Mouse (Mus musculus): ENCODE results near the gene Creb5. TPM values are rescaled to one million over a fixed set of nuclear protein-coding genes. Genes with fewer than 3 reads are reported as not detected.

Gene Creb5
- total and polyA plus RNA-seq, 3 experiments, result 3.5 to 8.4 (median 6.1) TPM

DNA sequence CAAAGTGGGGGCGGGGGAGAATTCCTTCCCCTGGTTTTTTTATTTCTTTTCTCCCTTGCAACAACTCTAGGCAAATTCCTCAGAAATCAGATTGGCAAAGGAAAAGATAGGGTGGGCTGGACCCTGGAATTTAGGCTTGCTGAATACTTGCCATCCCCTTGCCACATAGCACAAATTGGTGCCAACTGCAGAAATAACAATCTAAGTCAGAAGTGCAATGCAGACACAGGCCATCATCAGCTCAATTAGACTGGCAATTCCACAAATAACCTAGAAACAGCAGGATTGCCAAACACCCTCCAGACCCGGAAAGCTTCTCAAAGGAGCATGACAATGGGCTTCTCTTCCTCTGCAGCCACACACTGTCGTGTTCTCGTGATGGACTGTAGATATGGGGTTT, 15.4 kb upstream of the Creb5 start:
- Histone ChIP-seq H3K27ac (no peak overlapping the region), H3K4me1 (ENCODE audit: control insufficient read depth, insufficient read depth, low read length) (no peaks in the 10 kb centered on the region), H3K9ac (ENCODE audit: low read depth, low read length) (no peak overlapping the region), H3K36me3 (ENCODE audit: control insufficient read depth, insufficient read depth, low read length) (no peaks in the 10 kb centered on the region), H3K4me3 (no peak overlapping the region), H3K27me3 (ENCODE audit: control insufficient read depth, insufficient read depth, low read length) (no peaks in the 10 kb centered on the region), H3K79me2 (replicated peaks; ENCODE audit: control insufficient read depth, insufficient read depth, low read length) (no peaks in the 10 kb centered on the region)
- TF ChIP-seq CTCF (IDR thresholded peaks at IDR 0.05) (no peak), POLR2A (IDR thresholded peaks at IDR 0.05; ENCODE audit: insufficient read depth, low read depth, low read length) (no peak), EP300 (IDR thresholded peaks at IDR 0.05; ENCODE audit: insufficient read depth, low read depth, low read length) (no peak)
- intact Hi-C loops (cut with DNase I), result no loop called here
- DNase-seq, result no peak
- 53% methylated on average over 4 of the region's 4 CpGs for WGBS

DNA sequence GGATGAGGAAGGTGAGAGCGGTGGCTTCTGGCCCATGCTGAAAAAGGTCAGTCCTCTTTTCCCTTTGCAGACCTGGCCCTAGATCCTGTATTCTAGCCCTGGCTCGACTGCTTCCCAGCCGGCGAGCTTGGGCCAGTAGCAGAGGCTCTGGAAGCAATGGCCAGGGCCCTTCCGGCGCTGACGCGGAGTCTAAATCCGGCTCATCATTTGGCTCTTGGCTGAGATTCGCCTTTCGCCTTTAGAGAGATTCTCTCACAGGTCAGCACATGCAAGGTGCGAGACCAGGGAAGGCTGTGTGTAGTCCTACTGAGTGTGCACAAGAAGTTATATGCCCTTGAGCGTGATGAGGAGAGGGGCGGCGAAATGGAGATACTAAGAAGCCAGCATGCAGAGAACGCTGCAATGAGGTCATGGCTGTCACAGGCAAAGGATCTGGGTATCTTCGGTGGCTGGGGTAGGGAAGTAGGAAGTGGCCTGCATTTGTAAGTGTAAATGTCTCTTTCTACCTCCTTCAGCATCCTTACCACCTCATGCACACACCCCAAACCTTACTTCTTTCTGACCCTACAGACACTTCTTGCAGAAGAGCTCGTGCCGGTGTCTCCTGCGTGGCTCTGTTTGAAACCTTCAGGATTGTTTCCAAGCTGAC, 557 bp upstream of the Creb5 start:
- intact Hi-C loops (cut with DNase I), result loop anchor here (5.0 kb wide), 3 partner anchors 231 to 821 kb away; no protein-coding TSS in a partner anchor
- H3K4me3 ChIP-seq, result peak overlapping the region; percentile 75
- peak overlapping the region; percentile 47 for H3K9ac ChIP-seq (ENCODE audit: low read depth, low read length)
- H3K27me3 ChIP-seq (ENCODE audit: control insufficient read depth, insufficient read depth, low read length), result no peaks in the 10 kb centered on the region
- no peaks in the 10 kb centered on the region for H3K36me3 ChIP-seq (ENCODE audit: control insufficient read depth, insufficient read depth, low read length)
- TF ChIP-seq CTCF (IDR thresholded peaks at IDR 0.05), result no peak
- TF ChIP-seq EP300 (IDR thresholded peaks at IDR 0.05; ENCODE audit: insufficient read depth, low read depth, low read length), result no peak
- TF ChIP-seq POLR2A (IDR thresholded peaks at IDR 0.05; ENCODE audit: insufficient read depth, low read depth, low read length), result no peak; the same call in 1 of the 2 replicates
- H3K4me1 ChIP-seq (ENCODE audit: control insufficient read depth, insufficient read depth, low read length), result 0 out of 2 replicates have a peak, but pooled peaks cover 1% of the 10 kb centered on the region
- DNase-seq, result peak; percentile 79 to 81
- peak overlapping the region; percentile 81 for H3K27ac ChIP-seq
- WGBS, result 1% methylated on average over 20 of the region's 20 CpGs
- H3K79me2 ChIP-seq (replicated peaks; ENCODE audit: control insufficient read depth, insufficient read depth, low read length), result no peaks in the 10 kb centered on the region

GRCm38 (mm10) chr6:53287562-53288381, 702 bp downstream of the Creb5 start:
- Histone ChIP-seq H3K4me3 (peak overlapping the region; percentile 75), H3K27me3 (ENCODE audit: control insufficient read depth, insufficient read depth, low read length) (no peaks in the 10 kb centered on the region), H3K27ac (peak overlapping the region; percentile 81), H3K4me1 (ENCODE audit: control insufficient read depth, insufficient read depth, low read length) (0 out of 2 replicates have a peak, but pooled peaks cover 1% of the 10 kb centered on the region), H3K79me2 (replicated peaks; ENCODE audit: control insufficient read depth, insufficient read depth, low read length) (no peaks in the 10 kb centered on the region), H3K36me3 (ENCODE audit: control insufficient read depth, insufficient read depth, low read length) (no peaks in the 10 kb centered on the region), H3K9ac (ENCODE audit: low read depth, low read length) (peak overlapping the region; percentile 74)
- intact Hi-C loops (cut with DNase I), result loop anchor here (5.0 kb wide), 3 partner anchors 230 to 820 kb away; no protein-coding TSS in a partner anchor
- under 1% methylated on average over 63 of the region's 63 CpGs for WGBS
- TF ChIP-seq CTCF (IDR thresholded peaks at IDR 0.05) (no peak), POLR2A (IDR thresholded peaks at IDR 0.05; ENCODE audit: insufficient read depth, low read depth, low read length) (no peak), EP300 (IDR thresholded peaks at IDR 0.05; ENCODE audit: insufficient read depth, low read depth, low read length) (no peak)
- DNase-seq, result peak; percentile 74

DNA sequence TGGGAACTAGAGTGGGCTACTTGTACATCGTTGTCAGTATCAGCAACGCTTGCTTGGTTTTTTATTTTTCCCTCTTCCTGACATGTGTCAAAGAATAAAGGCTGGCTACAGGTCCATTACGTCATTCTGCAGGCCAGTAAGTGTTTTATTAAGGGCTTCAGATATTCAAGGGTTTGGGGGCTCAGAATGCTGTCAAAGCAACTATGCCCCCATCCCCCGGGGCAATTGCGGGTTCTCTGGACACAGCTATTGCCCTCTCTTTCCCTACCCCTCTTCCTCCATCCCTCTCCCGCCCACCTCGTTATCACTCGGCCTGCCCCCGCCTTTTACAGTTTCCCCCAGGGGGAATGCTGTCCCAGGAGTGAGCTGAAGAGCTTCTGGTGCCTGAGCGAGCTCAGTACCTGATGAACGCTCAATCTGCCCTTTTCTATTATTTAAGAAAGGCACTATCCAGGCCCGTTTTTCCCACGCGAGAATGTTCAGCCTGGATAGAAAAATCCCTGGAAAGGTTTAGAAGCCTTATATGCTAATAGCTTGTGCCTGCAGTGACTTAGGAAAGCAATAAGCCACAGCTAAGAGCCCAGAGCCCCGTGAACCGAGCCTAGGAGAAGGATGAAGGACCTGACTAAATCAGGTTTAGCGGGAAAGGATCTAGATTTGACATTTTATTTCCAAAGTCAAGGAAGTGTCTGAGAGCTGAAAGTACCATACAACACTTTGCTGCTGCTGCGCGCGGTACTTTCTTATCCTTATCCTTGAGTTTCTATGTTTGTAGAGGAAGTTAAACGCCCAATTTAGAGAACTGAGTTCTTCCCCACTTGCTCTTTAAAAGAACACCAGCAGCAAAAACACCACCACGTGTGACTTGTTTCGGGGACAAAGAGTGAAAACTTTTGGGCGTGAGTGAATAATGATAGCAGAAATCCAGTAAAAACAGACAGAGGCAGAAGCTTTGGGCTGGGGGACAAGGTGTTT, 1.8 kb downstream of the Creb5 start:
- Histone ChIP-seq H3K9ac (ENCODE audit: low read depth, low read length) (peak overlapping the region; percentile 74), H3K27me3 (ENCODE audit: control insufficient read depth, insufficient read depth, low read length) (no peaks in the 10 kb centered on the region), H3K79me2 (replicated peaks; ENCODE audit: control insufficient read depth, insufficient read depth, low read length) (no peaks in the 10 kb centered on the region), H3K4me3 (peak overlapping the region; percentile 75), H3K36me3 (ENCODE audit: control insufficient read depth, insufficient read depth, low read length) (no peaks in the 10 kb centered on the region), H3K27ac (peak overlapping the region; percentile 81), H3K4me1 (ENCODE audit: control insufficient read depth, insufficient read depth, low read length) (0 out of 2 replicates have a peak, but pooled peaks cover 1% of the 10 kb centered on the region)
- 14% methylated on average over 24 of the region's 24 CpGs for WGBS
- intact Hi-C loops (cut with DNase I), result loop anchor here (5.0 kb wide), 3 partner anchors 228 to 818 kb away; no protein-coding TSS in a partner anchor
- peak; percentile 41 to 51 for DNase-seq
- TF ChIP-seq EP300 (IDR thresholded peaks at IDR 0.05; ENCODE audit: insufficient read depth, low read depth, low read length) (no peak), CTCF (IDR thresholded peaks at IDR 0.05) (no peak)

DNA sequence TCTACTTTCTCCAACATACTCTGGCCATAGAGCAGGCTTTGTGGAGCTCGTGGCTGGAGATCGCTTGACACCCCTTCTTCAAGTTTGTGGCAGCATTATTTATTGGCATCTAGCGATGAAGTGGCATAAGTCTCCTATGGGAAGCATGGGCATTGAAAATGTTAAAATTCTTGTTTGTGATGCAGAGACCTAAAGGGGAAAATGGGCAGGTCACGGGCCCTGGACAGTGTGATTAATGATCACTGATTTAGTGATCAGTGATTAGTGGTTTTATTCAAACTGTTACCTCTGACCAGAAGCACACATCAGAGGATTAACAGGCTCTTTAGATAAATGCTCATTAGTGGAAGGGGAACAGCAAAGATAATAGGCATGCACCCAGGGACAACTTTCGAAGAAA, 2.6 kb downstream of the Creb5 start:
- DNase-seq, result no peak
- Histone ChIP-seq H3K27me3 (ENCODE audit: control insufficient read depth, insufficient read depth, low read length) (no peaks in the 10 kb centered on the region), H3K4me3 (no peak overlapping the region), H3K36me3 (ENCODE audit: control insufficient read depth, insufficient read depth, low read length) (no peaks in the 10 kb centered on the region), H3K27ac (no peak overlapping the region), H3K4me1 (ENCODE audit: control insufficient read depth, insufficient read depth, low read length) (0 out of 2 replicates have a peak, but pooled peaks cover 1% of the 10 kb centered on the region), H3K79me2 (replicated peaks; ENCODE audit: control insufficient read depth, insufficient read depth, low read length) (no peaks in the 10 kb centered on the region), H3K9ac (ENCODE audit: low read depth, low read length) (no peak overlapping the region)
- intact Hi-C loops (cut with DNase I), result loop anchor here (5.0 kb wide), 3 partner anchors 228 to 818 kb away; no protein-coding TSS in a partner anchor
- TF ChIP-seq EP300 (IDR thresholded peaks at IDR 0.05; ENCODE audit: insufficient read depth, low read depth, low read length) (no peak), POLR2A (IDR thresholded peaks at IDR 0.05; ENCODE audit: insufficient read depth, low read depth, low read length) (no peak), CTCF (IDR thresholded peaks at IDR 0.05) (no peak)
- WGBS, result 69% methylated on average over 5 of the region's 5 CpGs

All from heart, adult 2 months (tissue).